Mouse (Mus musculus) embryonic fibroblast, embryonic 13.5 days (primary cell): ENCODE measurements around the gene Defb35. TPM values are rescaled to one million over a fixed set of nuclear protein-coding genes. Genes with fewer than 3 reads are reported as not detected.
"Not testable (repeated sequence)": the region's sequence is repeated elsewhere in the genome, so short reads cannot be mapped to it uniquely, and the experiment has no call there.

Source experiments
- H3K27ac ChIP-seq: 2 replicates; pipeline ENCODE4 v1.5.1; 2012; ENCODE audit warnings: low read length, control low read depth, inconsistent platforms; ENCODE audit not compliant: insufficient read depth
- H3K4me1 ChIP-seq: 2 replicates; pipeline ENCODE4 v1.6.1; 2011; ENCODE audit warnings: low read length; ENCODE audit not compliant: control insufficient read depth, insufficient read depth
- H3K4me3 ChIP-seq: 2 replicates; pipeline ENCODE4 v1.5.1; 2011; ENCODE audit warnings: mild to moderate bottlenecking, control low read depth, low read length; ENCODE audit not compliant: insufficient read depth
- CTCF ChIP-seq: IDR thresholded peaks from 2 replicates; pipeline ENCODE4 v1.5.1; 2011; ENCODE audit warnings: mild to moderate bottlenecking, control low read depth, low read length, moderate library complexity, borderline replicate concordance; ENCODE audit not compliant: insufficient read depth
- POLR2A ChIP-seq: IDR thresholded peaks from 2 replicates; pipeline ENCODE4 v1.6.1; 2011; ENCODE audit warnings: low read depth, mild to moderate bottlenecking, control low read depth, low read length, moderate library complexity
- polyA plus RNA-seq: library from polyadenylated mRNA; stranded (reverse); fragments of >200 nt; gene quantifications from 2 replicates; pipeline ENCODE4 v1.2.4, GENCODE M21; 2011; ENCODE audit warnings: low read depth; ENCODE audit not compliant: missing spikeins, insufficient read length

Defb35 gene
- not detected in 2 replicates for polyA plus RNA-seq

DNA sequence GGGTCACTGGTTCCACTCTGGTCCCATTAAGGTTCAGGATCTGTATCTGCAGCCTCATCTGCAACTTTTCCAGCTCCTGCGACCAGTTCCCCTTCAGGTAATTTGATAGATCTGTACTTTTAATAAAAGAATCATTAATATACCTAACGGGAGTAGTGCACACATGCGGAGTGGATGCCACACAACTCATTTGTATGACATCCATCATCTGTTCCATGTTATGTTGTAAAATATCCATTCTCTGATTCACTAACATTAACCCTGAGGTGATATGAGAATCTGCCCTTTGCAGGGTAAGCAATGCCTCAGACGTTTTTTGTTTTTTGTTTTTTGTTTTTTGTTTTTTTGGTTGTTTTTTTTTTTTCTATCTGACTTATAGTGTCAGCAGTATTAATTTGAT is at the start of gene Defb35:
Defb35 (plus strand) TSS at position 301 of the 400 bp plus-strand sequence.
- not testable (repeated sequence) for H3K4me1 ChIP-seq, H3K4me3 ChIP-seq, H3K27ac ChIP-seq

DNA sequence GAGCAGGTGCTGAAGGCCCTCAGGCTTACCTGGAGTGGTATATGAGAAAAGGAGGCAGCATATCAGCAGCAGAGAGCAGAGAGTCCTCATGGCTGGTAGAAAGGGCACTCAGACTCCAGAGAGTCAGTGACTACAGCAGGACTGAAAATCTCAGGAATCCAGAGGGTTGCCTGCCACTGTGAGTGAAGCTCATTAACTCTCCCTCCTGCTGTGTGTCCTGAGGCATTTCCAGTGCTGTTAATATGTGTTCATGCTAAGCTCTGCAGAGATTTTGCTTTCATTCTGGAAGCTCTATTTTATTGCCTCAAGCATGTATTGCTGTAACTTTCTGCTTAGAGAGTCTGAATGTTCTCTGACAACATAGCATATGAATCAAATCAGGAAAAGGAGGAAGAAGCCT is 31.9 kb upstream of the Defb35 start, which contains the start of gene Defb11:
Defb11 (minus strand) TSS at position 123 of the 400 bp plus-strand sequence.
- H3K27ac ChIP-seq, H3K4me3 ChIP-seq, H3K4me1 ChIP-seq: not testable (repeated sequence)

DNA sequence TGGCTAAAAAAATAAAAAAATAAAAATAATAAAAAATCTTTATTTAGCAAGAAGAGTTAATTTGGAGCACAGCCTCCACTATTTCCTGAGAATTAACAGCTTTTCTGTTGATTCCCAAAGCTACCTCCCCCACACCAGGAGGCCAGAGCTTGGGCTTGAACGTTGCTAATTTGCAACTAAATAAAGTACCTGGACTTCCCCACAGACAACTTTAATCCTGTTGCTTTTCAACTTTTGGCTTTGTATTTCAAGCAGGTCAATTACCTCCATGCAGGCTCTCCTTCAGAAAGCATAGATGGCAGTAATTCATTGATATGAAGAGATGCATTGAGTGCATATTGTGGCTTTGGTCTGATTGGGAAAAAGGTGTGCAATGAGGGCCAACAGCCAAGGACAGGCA is 26.2 kb upstream of the Defb35 start:
- H3K4me1 ChIP-seq, result no peaks in the 10 kb centered on the region
- TF ChIP-seq CTCF, result no peak
- no peak for TF ChIP-seq POLR2A
- no peak overlapping the region for H3K27ac ChIP-seq
- no peak overlapping the region for H3K4me3 ChIP-seq

DNA sequence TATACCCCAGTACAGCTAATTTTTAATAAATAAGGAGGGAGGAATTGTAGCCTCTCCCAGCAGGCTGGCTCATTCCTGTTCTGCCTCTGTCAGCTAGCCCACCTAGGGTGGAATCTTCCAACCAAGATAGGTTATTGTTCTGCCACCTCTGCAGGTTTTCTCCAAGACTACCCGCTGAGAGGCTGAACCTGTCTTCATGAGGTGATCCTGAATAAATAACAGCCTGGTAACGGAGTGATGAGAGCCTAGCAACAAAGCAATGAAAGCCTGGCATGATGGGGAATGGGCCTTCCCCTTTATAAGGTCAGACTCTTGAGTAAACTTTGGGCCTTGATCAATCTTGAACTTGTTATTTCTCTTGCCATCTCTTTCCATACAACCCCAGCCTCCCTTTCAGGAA is 25.6 kb upstream of the Defb35 start:
- H3K27ac ChIP-seq, result no peak overlapping the region
- H3K4me3 ChIP-seq, result no peak overlapping the region
- TF ChIP-seq CTCF (no peak), POLR2A (no peak)
- H3K4me1 ChIP-seq, result no peaks in the 10 kb centered on the region

DNA sequence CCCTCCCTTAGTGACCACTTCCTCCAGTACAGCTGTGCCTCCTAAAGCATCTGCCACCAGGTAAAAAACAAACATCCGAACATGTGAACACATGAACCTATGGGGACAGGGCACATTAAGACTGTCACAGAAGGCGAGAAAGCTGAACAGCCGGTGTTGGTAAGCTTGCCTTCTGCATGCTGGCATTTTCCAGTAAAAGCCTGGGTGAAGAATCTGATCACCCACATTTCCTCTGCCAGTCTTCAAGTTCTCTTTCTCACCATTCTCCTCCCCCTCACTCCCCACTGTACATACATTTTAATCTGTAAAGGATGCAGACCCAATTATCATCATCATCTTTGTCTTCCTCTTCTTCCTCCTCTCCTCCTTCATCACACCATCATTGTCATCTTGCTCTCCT is 22.5 kb upstream of the Defb35 start:
- TF ChIP-seq CTCF, result no peak
- no peak for TF ChIP-seq POLR2A
- Histone ChIP-seq H3K4me3 (no peak overlapping the region), H3K4me1 (no peaks in the 10 kb centered on the region), H3K27ac (no peak overlapping the region)

DNA sequence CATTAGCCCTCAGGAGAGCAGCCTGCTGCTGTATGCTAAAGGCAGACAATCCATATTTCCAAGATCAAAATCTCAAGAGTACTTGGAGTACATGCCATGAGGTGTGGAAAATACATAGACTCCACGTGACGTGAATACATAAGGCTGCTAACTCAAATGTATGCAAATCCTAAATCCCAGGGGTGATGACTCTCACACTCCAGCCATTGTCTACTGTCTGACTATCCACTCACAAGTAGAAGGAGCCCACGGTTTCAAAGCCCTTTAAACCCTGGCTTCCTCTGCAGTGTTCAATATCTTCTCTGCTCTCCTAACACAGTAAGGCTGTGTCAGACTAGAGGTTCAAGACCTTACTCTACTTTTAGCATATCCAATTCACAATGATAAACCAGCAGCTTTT is 7.4 kb upstream of the Defb35 start:
- not testable (repeated sequence) for H3K27ac ChIP-seq, H3K4me3 ChIP-seq, H3K4me1 ChIP-seq

DNA sequence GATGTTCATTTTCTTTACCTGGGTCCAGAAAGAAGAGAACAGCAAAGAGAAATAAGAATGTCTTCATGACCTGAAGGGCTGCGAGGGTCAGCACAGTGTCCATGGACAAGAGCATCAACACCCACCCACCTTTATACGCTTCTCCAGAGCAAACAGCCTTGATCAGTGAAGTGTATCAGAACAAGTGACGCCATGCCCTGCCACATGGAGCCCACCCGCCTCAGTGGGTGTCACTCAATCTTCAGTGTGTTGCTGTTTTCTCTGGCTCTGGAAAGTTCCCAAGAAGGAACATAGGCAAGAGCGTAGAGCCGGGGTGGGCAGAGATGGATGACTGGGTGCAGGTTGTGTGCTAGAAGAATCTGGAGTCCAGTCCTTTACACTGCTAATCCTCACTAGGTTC is 5.5 kb upstream of the Defb35 start, which contains the start of gene Defb15:
Defb15 (minus strand) TSS at position 101 of the 400 bp plus-strand sequence.
- no peak within 1 kb of the TSS for H3K27ac ChIP-seq
- no peaks in the 10 kb centered on the region for H3K4me1 ChIP-seq
- no peak within 1 kb of the TSS for H3K4me3 ChIP-seq
- TF ChIP-seq CTCF, result no peak
- TF ChIP-seq POLR2A, result no peak

DNA sequence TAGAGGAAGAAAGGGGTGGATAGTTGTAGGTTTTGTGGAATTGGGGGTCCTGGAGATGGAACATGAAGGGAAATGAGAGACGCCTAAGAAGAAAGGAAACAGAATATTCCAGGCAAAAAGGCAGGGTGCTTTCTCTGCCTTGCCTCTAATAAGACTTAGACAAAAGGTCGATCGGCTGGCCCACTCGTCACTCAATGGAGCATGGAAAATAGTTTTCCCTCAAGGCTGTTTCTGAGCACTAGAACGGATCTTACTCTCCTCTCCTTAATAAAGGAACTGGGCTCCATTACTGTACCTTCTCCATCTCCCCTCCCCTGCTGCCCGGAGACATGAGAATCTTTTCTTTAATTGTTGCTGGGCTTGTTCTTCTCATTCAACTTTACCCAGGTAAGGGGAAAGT is 8.3 kb downstream of the Defb35 start, which contains the start of gene Defb13:
Defb13 (plus strand) TSS at position 301 of the 400 bp plus-strand sequence.
- H3K4me1 ChIP-seq, result no peaks in the 10 kb centered on the region
- no peak for TF ChIP-seq POLR2A
- TF ChIP-seq CTCF, result no peak

DNA sequence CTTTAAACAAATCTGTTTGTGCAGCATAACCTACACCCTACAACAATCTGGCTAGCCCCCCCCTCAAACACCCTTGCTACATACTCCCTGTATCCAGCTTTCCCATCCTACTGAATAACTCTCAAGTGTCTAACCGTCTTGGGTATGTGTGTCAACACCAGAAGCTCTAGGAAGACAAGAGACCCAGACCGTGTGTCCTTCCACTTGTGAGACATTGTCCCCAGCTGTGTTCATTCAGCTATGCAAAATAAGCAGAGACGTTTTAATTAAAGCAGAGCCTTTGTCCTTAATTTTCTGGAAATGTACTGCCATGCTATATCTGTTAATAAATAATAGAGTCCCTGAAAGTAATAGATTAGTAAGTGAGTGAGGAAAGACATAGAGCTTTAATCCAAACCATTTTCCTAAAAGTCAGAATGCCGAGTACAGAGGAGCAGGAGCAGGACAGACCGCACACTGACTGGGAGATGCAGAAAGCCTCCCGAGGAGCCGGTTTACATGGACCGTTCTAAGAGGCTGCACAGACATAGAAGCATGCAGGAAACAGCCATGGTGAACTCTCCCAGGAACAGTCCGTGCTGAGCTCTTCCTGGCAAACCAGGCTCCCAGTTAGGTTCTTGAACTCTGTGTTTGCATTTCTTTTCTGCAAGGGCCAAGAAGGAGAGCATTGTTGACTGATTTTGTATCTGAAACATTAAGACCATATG is 9.3 kb downstream of the Defb35 start:
- Histone ChIP-seq H3K4me1 (no peaks in the 10 kb centered on the region), H3K27ac (no peak overlapping the region), H3K4me3 (no peak overlapping the region)
- no peak for TF ChIP-seq POLR2A
- TF ChIP-seq CTCF, result no peak

More for the DNA sequence above, 8.3 kb downstream of the Defb35 start, which contains the start of gene Defb13:
- no peak within 1 kb of the TSS for H3K27ac ChIP-seq
- no peak within 1 kb of the TSS for H3K4me3 ChIP-seq

DNA sequence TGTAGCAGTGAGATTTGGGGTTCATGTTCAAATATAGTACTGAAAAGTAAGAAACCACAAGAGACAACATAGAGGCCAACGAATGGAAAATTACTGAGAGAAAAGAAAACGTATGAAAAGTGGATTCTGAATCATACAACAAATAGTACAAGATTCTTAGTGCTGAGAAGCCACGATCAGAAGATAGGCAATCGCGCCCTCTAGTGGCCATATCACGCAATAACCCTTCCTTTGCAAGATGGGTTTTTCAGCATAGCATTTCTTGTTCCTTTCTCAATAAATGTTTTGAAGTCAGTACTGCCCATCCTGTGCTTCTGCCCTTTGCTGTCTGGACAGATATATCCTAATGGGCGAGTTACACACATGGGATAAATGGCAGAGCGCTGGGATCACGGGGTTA is 17.2 kb downstream of the Defb35 start:
- Histone ChIP-seq H3K4me1 (no peaks in the 10 kb centered on the region), H3K4me3 (no peak overlapping the region), H3K27ac (no peak overlapping the region)
- TF ChIP-seq CTCF (no peak), POLR2A (no peak)

DNA sequence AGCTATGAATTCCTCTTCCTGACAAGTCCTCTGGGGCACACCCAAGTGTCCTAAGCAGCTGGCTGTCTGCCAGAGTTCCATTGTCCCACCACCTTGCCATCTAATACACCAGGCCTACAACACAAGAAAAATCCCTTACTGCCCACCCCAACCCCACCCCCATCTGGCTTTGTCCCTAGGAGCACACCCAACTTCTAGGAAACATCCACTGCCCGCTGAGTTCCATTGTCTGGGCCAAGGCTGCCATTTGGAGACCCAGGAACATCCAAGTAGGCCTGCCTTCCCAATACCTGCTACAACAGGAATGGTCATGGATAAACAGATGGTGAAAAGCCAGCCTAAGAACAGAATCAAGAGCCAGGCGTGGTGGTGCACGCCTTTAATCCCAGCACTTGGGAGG is 18.2 kb downstream of the Defb35 start:
- H3K4me3 ChIP-seq, result no peak overlapping the region

More for the DNA sequence above, 18.2 kb downstream of the Defb35 start:
- Histone ChIP-seq H3K4me1 (no peaks in the 10 kb centered on the region), H3K27ac (no peak overlapping the region)
- TF ChIP-seq CTCF (no peak), POLR2A (no peak)
